8 mouse cellular contexts compared by ENCODE assay signal in genomic region chr19:5107556-5108270, GRCm38 (mm10). TPM values are rescaled to one million over a fixed set of nuclear protein-coding genes. Genes with fewer than 3 reads are reported as not detected.
A peak's percentile ranks its signal among the peaks of the same experiment; 100 is the strongest.
DNase-seq lines count a peak whose midpoint lies in the region; ATAC-seq lines count a peak whose summit lies in the region.

No protein-coding gene starts in this region.

- H3K4me2 ChIP-seq in forebrain, embryonic 11.5 days (ENCODE audit: low read depth, low read length, severe bottlenecking): peak overlapping the region; percentile 24; the same call in 1 of the 2 replicates
- H3K4me2 ChIP-seq in liver, embryonic 15.5 days: peak overlapping the region; percentile 95

- H3K36me3 ChIP-seq in forebrain, embryonic 11.5 days (ENCODE audit: control insufficient read depth, insufficient read depth, low read length): peaks cover 11% of the 10 kb centered on the region; the same call in 1 of the 2 replicates
- peaks cover 25% of the 10 kb centered on the region for H3K36me3 ChIP-seq in liver, embryonic 15.5 days (replicated peaks)

- no peak overlapping the region for H3K27ac ChIP-seq in forebrain, embryonic 11.5 days (ENCODE audit: low read depth, low read length)
- H3K27ac ChIP-seq in liver, embryonic 15.5 days (replicated peaks): no peak overlapping the region

- peak; percentile 51 to 54 for DNase-seq in cerebellum, postnatal 10 days
- no peak for DNase-seq in cerebellum, adult 11 months
- DNase-seq in layer of hippocampus, adult 9-11 months: peak; percentile 27
- DNase-seq in layer of hippocampus, postnatal 14 days (ENCODE audit: low spot score in 2 of 2): no peak
- no peak for DNase-seq in forebrain, embryonic 11.5 days (ENCODE audit: low spot score)
- no peak for DNase-seq in spleen, postnatal 4 days (ENCODE audit: low spot score in 2 of 2)
- no peak for DNase-seq in thymus, postnatal 25 days

- peaks cover 9% of the 10 kb centered on the region for H3K4me1 ChIP-seq in forebrain, embryonic 11.5 days (replicated peaks; ENCODE audit: control insufficient read depth, insufficient read depth, low read length)
- H3K4me1 ChIP-seq in liver, embryonic 15.5 days (replicated peaks): peaks cover 44% of the 10 kb centered on the region

- H3K4me3 ChIP-seq in forebrain, embryonic 11.5 days (ENCODE audit: low read depth, low read length): no peak overlapping the region
- H3K4me3 ChIP-seq in liver, embryonic 15.5 days (replicated peaks): peak overlapping the region; percentile 86

- no peak overlapping the region; the same call in 1 of the 2 replicates for H3K9ac ChIP-seq in forebrain, embryonic 11.5 days (ENCODE audit: low read length)
- H3K9ac ChIP-seq in liver, embryonic 15.5 days: peak overlapping the region; percentile 87; the same call in 1 of the 2 replicates

- H3K9me3 ChIP-seq in forebrain, embryonic 11.5 days (ENCODE audit: control insufficient read depth, low read length): no peaks in the 10 kb centered on the region
- no peaks in the 10 kb centered on the region for H3K9me3 ChIP-seq in liver, embryonic 15.5 days (replicated peaks)

- no peaks in the 10 kb centered on the region for H3K27me3 ChIP-seq in forebrain, embryonic 11.5 days (ENCODE audit: control insufficient read depth, insufficient read depth, low read length)
- H3K27me3 ChIP-seq in liver, embryonic 15.5 days: no peaks in the 10 kb centered on the region

- no peak for ATAC-seq in forebrain, embryonic 11.5 days (replicated peaks; ENCODE audit: low FRiP score)
- ATAC-seq in liver, embryonic 15.5 days (ENCODE audit: insufficient read depth): no peak

- 79% methylated on average over 18 of the region's 18 CpGs for WGBS in forebrain, embryonic 11.5 days
- 71% methylated on average over 18 of the region's 18 CpGs for WGBS in liver, embryonic 15.5 days (ENCODE audit: insufficient replicate concordance)

RNA-seq across cellular contexts. Expression of gene Rab1b, which starts 0.8 kb away (rescaled TPM):
- 100 to 1,000 TPM; 177 to 181 TPM for total RNA-seq in layer of hippocampus, postnatal 14 days (2021)
- polyA plus RNA-seq in forebrain, embryonic 11.5 days (2014; fragmentation: Nextera tagmentation; extraction: Ambion mirVana): 250 and 262 TPM in 2 replicates
- 85.4 and 89.7 TPM in 2 replicates for polyA plus RNA-seq in liver, embryonic 15.5 days (2015; fragmentation: Nextera tagmentation; extraction: Ambion mirVana)

RNA-seq across cellular contexts. Expression of gene Cnih2, which starts 9.4 kb away (rescaled TPM):
- 100 to 1,000 TPM; 783 to 856 TPM for total RNA-seq in layer of hippocampus, postnatal 14 days (2021)
- 93.2 and 112 TPM in 2 replicates for polyA plus RNA-seq in forebrain, embryonic 11.5 days (2014; fragmentation: Nextera tagmentation; extraction: Ambion mirVana)
- 0.68 and 0.83 TPM in 2 replicates for polyA plus RNA-seq in liver, embryonic 15.5 days (2015; fragmentation: Nextera tagmentation; extraction: Ambion mirVana)

RNA-seq across cellular contexts. Expression of gene Klc2, which starts 10.6 kb away (rescaled TPM):
- total RNA-seq in layer of hippocampus, postnatal 14 days (2021): 100 to 1,000 TPM; 193 to 211 TPM
- 35.3 and 38.5 TPM in 2 replicates for polyA plus RNA-seq in forebrain, embryonic 11.5 days (2014; fragmentation: Nextera tagmentation; extraction: Ambion mirVana)
- polyA plus RNA-seq in liver, embryonic 15.5 days (2015; fragmentation: Nextera tagmentation; extraction: Ambion mirVana): 1.7 and 2.7 TPM in 2 replicates

RNA-seq across cellular contexts. Expression of gene Yif1a, which starts 19.4 kb away (rescaled TPM):
- 10 to 100 TPM; 25.8 to 28.0 TPM for total RNA-seq in layer of hippocampus, postnatal 14 days (2021)
- polyA plus RNA-seq in forebrain, embryonic 11.5 days (2014; fragmentation: Nextera tagmentation; extraction: Ambion mirVana): 69.5 and 75.8 TPM in 2 replicates
- polyA plus RNA-seq in liver, embryonic 15.5 days (2015; fragmentation: Nextera tagmentation; extraction: Ambion mirVana): 49.4 and 55.3 TPM in 2 replicates

RNA-seq across cellular contexts. Expression of gene Tmem151a, which starts 22.4 kb away (rescaled TPM):
- total RNA-seq in layer of hippocampus, postnatal 14 days (2021): 100 to 1,000 TPM; 133 to 135 TPM
- 1.2 and 1.8 TPM in 2 replicates for polyA plus RNA-seq in forebrain, embryonic 11.5 days (2014; fragmentation: Nextera tagmentation; extraction: Ambion mirVana)
- 0.41 and 0.45 TPM in 2 replicates for polyA plus RNA-seq in liver, embryonic 15.5 days (2015; fragmentation: Nextera tagmentation; extraction: Ambion mirVana)

Comparison
In these comparisons a context has a peak if more than half of its experiments do, and no peak if none do; other contexts are left out.
1. DNase-seq: peak in cerebellum, postnatal 10 days (2 of 2) and layer of hippocampus, adult 9-11 months (single experiment); none in cerebellum, adult 11 months (single experiment), layer of hippocampus, postnatal 14 days (0 of 2), forebrain, embryonic 11.5 days (single experiment), spleen, postnatal 4 days (0 of 2) and thymus, postnatal 25 days (single experiment).
2. RNA of gene Cnih2, which starts 9.4 kb away (polyA plus RNA-seq): 93.2 to 112 TPM in forebrain, embryonic 11.5 days; 0.68 to 0.83 TPM in liver, embryonic 15.5 days; every median in the first group is over 10 times any median in the second.